Mouse (Mus musculus): ENCODE data around the gene Slain1.

DNA sequence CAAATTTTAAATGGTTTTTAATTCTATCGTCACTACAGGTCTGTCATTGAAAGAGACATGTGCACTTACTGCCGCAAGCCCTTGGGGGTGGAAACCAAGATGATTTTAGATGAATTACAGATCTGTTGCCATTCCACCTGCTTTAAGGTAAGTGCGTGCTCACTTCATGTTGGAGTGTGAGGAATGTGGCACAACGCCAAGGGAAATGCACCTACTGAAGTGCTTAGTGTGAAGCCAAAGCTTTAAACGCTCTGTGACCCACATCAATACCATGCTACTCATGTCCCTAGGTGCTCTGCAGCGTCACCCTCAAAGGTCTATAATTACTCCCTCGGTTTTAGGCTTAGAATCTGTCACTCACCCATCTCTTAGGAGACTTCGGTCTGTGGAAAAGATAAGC is 42.0 kb upstream of the Slain1 start:
- TF ChIP-seq CTCF (IDR thresholded peaks at IDR 0.05; ENCODE audit: low read depth): no peak
- TF ChIP-seq EP300 (IDR thresholded peaks at IDR 0.05; ENCODE audit: low read depth): no peak
